Mouse (Mus musculus) adrenal gland (tissue): Measurements from ENCODE around the gene Zfp213.
"Not testable (repeated sequence)": the region's sequence is repeated elsewhere in the genome, so short reads cannot be mapped to it uniquely, and the experiment has no call there.

Experiments used
- intact Hi-C: fragments of 180-260 bp; cut with DNase I; formaldehyde crosslinking; loops from one replicate; pipeline ENCODE4 v1.15.1; 2025
- long read RNA-seq, 2 experiments: library from polyadenylated mRNA; unstranded; transcript quantifications; one replicate each; pipeline ENCODE4 v2.0.0; 2020; ENCODE audit warnings: borderline replicate concordance in 1 of 2; ENCODE audit not compliant: insufficient replicate concordance in 1 of 2

Zfp213 gene
- long read RNA-seq, experiment 1, transcript Zfp213-201 (6 exons, 2,686 nt), result major isoform, 6 of 10 reads
- long read RNA-seq, experiment 1, partial matches to known transcripts, result 2 of 10 reads
- long read RNA-seq, experiment 1, other reads (novel, unspliced or antisense), result 2 of 10 reads
- long read RNA-seq, experiment 2, transcript Zfp213-201 (6 exons, 2,686 nt), result major isoform, 6 of 9 reads
- long read RNA-seq, experiment 2, partial matches to known transcripts, result 1 of 9 reads
- long read RNA-seq, experiment 2, other reads (novel, unspliced or antisense), result 2 of 9 reads

DNA sequence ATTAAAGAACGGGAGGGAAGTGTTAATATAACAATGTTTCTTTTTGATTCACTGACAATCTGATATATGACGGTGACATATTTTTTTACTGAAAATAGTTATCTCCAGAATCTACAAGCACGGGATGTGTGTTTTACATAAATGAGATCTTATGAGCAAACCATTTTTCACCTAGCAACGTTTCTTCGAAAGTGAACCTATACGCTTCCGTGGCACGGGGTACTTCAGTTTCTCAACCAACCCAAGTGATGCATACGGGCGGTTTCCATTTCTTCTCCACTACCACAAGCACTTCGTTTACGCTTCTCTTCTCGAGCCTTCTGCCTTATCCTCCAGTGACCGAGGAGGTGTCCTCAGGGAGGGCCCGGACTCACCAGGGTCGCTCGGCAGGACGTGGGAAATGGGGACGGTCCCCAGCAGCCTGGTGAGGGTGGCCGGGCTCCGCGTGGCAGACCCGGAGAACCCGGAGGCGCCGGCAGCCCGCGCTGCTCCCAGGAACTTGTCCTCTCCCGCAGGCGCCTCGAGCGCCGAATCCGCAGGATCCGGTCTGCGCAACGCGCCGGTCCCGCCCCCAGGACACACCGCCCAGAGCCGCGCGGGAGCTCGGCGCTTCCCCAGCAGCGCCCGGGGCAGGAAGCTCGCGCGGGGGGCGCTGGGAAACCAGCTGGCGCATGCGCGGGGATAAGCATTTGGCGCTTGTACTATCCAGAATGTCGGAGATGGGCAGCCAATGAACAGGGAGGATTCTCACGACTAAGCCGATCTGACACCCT, at the start of gene Zfp213:
Gene Zfp213 (minus strand): TSS at position 644 of the 773 bp plus-strand sequence.
- intact Hi-C loops, result loop anchor here (10.0 kb wide), 1 partner anchor 699 kb away; the partner anchor contains the start of gene Zfp945

DNA sequence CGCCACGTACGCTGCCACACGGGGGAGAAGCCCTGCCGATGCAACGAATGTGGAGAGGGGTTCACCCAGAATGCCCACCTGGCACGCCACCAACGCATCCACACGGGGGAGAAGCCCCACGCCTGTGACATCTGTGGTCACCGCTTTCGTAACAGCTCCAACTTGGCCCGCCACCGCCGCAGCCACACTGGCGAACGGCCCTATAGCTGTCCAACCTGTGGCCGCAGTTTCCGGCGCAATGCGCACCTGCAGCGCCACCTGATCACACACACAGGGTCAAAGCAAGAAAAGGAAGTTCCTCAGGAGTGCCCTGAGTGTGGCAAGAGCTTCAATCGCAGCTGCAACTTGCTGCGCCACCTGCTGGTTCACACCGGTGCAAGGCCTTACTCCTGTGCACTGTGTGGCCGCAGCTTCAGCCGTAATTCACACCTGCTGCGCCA, 46.3 kb upstream of the Zfp213 start:
- intact Hi-C loops, result no loop called here

DNA sequence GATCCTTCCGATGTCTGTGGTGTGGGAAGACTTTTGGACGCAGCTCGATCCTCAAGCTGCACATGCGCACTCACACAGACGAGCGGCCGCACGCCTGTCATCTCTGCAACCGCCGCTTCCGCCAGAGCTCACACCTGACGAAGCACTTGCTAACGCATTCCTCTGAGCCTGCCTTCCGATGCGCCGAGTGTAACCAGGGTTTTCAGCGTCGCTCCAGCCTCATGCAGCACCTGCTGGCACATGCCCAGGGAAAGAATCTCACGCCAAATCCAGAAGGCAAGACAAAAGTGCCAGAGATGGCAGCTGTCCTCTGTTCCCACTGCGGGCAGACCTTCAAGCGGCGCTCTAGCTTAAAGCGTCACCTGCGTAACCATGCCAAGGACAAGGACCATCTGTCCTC, 45.6 kb upstream of the Zfp213 start:
- intact Hi-C loops, result loop anchor here (5.0 kb wide), 1 partner anchor 42 kb away; no protein-coding TSS in a partner anchor

DNA sequence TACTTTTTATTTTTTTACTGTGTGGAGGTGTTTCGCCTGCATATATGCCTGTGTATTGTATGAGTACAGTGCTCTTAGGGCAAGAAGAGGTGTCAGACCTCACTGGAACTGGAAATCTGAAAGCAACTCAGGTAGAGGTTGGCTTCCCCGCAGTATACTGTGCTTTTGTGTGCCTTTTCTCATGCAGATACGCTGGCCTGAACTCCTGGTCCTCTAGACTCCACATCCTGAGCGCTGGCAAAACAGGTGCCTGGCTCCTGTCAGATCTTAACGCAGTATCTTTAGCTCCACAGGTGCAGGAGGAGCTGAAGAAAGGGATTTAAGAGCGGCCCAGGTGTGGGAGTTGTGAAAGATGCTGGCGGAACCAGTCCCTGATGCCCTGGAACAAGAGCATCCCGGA, 41.2 kb upstream of the Zfp213 start:
- intact Hi-C loops, result loop anchor here (5.0 kb wide), 1 partner anchor 38 kb away; no protein-coding TSS in a partner anchor

DNA sequence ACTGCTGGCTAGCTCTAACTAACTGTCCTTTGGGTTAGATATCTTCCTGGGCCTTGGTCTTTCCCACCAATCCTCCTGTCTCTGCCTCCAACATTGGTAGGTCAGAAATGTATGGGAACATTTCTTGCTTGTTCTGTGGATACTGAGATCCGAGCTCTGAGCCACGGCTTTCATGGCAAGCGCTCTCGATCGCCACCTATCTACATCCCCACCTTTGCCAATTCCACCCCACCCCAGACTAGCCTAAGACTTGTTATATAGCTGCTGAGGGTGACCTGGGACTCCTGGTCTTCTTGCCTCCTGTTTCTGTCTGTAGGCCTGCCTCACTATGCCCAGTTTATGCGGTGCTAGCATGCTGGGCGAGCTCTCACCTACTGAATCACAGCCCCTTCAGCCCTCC, 40.4 kb upstream of the Zfp213 start:
- intact Hi-C loops, result no loop called here

DNA sequence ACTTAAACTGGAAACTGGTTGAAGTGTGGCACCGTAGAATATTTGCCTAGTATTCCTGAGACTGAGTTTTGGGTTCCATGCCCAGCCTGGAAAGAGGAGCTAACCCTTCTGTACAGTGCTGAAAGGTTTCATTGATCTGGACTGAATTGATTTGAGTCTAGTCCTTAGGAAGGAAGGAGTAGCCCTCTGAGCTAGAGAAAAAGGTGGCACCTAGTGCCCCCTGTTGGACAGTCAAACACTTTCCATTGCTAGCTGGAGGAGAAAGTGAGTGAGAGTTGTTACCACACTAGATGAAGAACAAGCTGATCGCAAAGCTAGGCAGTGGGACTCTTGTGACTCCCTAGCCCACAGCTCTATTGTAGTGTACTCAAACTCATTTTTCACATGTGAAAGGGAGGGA, 39.5 kb upstream of the Zfp213 start:
- intact Hi-C loops, result no loop called here

DNA sequence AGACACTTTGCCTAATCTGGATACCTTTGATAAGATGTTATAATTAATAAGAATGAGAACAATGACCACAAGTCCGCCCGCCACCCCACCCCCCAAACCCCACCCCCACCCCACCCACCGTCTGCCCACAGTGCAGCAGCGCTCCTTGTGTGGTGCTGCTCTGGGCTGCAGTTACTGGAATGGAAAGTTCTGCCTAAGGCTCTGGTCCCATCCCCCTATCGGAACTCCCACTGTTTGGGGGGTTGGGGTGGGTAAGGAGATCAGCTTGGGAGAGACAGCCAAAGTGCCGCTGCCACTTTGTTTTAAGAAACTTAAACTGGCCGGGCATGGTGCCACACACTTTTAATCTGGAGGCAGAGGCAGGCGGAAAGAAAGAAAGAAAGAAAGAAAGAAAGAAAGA, 39.0 kb upstream of the Zfp213 start:
- intact Hi-C loops, result no loop called here

DNA sequence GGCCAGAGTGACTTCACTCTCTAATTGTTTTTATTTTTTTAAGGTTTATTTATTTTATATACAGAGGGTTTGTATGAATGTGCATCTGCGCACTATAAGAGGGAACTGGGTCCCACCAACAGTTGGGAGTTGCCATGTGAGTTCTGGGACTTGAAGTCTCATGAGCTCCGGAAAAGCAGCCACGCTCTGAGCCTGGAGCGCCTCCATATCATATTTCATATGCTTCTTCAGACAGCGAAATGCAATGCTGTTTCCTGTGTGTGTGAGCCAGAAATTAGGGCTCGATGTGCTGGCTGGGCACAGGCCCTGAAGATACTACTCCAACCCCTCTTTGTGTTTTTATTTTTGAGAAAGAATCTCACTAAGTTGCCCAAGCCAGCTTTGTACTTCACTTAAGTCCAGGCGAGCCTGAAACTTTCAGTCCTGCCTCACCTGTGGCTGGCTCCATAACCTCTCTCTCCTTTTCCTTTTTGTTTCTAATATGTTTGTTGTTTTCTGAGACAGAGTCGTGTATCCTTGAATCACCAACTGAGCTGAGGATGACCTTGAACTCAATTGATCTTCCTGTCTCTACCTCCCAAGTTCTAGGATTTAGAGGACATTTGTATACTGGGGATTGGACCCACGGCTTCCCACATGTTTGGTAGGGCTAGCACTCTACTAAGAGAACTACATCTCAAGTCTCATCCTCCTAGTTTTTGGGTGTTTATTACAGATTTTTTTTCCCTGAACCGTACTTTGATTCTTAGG, 38.0 kb upstream of the Zfp213 start:
- intact Hi-C loops, result no loop called here

DNA sequence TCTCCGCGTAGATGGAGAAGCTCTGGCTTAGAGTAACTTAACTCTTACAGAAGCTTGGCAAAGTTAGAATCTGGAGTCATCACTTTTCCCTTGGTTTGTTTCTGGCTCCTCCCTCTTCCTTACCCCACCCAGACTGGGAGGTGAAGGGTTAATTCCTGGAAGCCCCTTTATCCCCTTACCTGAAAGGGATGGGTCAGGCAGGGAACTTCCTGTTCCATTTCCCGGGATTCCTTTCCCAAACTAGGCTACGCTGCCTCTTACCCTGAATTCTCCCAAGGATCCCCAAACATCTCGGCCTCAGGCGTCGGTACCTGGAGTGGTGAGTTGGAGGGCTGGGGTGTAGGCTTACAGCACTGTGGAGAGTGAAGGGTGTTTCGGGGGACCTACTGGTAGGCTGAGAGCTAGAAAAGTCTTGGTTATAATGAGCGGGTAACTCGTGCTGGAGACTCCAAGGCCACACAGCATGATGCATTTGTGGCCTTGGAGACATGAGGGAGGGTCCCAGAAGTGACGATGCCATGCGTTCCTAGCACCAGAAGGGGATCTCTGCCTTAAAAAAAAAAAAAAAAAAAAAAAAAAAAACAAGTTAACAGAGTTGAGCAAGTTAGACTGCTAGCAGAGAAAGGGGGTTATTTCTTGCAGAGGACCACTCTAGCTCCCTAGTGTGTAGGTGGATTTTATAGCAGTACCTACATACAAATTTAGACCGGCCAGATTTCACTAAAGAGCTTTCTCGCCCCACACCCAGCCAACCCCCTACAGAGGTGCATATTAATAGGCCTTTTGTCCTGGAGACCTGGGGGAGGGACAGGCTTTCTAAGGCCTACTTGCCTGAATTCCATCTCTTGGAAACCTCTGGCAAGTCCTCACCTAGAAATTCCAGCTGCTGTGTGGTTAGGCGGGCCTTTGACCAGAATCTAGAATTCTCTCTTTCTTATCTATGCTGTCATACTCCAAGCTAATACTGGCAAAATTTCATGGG, 36.9 kb upstream of the Zfp213 start, which contains the start of gene Zscan10:
Gene Zscan10 (plus strand): TSS at position 216 of the 982 bp plus-strand sequence.
- intact Hi-C loops, result no loop called here

DNA sequence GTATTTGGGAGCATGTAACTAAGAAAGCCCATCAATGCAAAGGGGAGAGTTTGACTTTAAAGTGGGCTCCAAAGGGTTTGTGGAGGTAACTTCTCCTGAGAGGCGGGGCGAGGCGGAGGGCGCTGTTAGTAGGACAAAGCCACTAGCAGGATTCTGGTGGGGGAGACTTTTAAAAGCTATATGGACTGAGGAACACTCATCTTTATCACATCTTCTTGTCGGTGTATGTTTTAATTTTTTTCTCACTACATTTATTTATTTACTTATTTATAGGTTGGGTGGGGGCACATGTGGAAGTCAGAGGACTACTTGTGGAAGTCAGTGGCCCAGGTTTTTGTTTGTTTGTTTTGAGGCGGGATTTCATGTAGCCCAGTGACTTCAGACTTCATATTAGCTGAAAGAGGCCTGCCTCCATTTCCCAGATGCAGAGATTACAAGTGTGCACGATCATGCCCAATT, 35.6 kb upstream of the Zfp213 start:
- intact Hi-C loops, result no loop called here

DNA sequence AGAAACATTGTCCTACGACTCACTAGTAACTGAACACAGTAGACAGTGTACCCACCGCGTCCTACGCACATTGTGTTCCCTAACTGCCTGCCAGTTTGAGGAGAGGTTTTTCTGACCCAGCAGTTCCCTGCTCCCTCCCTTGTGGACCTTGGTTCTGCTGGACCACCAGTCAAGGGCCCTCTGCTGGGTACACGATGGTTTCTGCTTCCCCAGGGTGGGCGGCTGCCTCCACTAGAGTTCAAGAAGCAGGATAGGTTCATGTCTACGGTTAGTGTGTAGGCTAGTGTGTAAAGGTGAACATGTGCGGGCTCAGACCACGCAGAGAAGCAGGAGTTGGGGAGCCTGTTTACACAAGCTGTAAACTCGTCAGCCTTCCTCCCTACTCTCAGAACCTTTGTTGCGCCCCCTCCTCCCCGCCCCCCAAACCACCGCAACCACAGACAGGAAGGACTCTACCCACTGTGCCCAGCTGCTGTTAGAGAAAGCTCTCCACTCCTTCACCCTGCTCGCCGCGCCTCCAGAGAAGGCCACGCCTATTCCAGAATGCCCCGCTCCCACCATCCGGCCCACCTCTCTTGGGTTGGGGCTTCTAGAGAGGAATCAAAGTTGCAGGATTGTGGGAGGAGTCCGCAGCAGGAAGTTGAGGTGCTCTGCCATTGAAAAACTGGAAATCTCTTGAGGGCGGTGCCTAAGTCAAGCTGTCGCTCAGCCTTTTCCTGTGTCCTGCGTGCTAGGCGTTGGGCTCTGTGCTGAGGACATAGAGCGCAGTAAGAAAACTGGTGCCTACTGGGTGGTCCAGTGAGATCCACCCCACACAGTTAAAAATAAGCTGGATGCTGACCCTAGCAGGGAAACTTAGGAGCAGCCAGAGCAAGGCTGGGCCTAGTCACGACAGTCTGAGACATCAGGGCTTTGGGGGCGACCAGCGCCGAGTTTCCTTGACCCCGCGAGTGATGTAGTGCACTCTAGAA, 34.8 kb upstream of the Zfp213 start, which contains the start of gene Zfp13:
Gene Zfp13 (minus strand): TSS at position 906 of the 971 bp plus-strand sequence.
- intact Hi-C loops, result no loop called here

DNA sequence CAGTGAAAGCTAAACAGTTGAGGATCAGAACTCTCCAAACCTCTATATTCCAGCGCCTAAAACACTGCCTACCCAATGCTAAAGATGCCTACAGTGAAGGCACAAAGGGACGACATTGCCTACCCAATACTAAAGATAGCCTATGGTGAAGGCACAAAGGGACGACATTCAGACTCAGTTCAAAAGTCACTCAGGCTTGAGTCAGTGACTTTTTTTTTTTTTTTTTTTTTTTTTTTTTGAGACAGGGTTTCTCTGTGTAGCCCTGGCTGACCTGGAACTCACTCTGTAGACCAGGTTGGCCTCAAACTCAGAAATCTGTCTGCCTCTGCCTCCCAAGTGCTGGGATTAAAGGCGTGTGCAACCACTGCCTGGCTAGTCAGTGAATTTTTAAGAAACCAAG, 31.1 kb upstream of the Zfp213 start:
- intact Hi-C loops, result not testable (repeated sequence)

DNA sequence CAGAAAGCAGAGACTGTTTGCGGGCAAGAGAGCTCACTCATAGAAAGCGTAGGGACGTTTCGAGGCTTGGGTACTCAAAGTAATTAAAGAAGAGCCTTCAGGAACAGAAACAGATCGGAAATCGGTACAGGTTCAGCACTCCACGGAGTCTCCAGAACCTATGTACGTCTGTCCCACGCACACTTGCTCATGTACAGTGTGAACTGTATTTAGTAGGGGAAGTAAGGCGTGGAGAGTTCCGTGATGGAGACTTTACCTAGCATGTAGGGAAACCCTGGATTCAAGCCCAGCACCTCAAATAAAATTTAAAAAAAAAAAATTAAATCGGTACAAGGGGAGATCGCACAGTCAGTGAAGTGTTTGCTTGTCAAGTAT, 28.9 kb upstream of the Zfp213 start:
- intact Hi-C loops, result no loop called here

DNA sequence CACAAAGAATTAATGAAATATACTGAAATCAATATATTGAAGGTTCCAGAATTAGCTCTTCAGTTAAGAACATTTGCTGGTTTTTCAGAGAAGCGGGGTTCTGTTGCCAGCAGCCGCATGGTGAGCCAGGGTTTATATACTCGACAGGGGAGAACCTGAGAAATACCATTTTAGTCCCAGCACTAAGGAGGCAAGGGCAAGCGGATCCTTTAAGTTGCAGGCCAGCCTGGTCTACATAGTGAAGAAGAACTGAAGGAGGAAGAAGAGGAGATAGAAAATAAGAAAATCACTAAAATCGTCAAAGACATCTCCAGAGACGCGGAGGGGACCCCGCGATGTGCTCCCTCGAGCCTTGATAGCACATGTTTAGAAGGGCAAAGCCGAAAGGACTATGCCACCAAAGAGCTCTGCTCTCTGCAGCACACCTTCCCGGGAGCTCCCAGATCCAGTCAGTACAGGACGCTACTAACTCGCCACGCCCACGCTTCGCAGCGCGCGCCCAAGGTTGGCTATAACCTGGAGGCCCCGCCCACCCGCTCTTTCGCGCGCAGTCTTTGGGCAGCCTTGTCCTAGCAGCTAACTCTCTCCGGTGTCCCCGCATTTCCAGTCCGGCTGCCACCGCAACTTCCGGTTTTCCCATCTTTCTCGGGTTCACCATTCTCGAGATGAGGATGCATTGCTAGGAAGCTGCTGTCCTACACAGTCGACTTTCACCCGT, 28.3 kb upstream of the Zfp213 start:
- intact Hi-C loops, result no loop called here

DNA sequence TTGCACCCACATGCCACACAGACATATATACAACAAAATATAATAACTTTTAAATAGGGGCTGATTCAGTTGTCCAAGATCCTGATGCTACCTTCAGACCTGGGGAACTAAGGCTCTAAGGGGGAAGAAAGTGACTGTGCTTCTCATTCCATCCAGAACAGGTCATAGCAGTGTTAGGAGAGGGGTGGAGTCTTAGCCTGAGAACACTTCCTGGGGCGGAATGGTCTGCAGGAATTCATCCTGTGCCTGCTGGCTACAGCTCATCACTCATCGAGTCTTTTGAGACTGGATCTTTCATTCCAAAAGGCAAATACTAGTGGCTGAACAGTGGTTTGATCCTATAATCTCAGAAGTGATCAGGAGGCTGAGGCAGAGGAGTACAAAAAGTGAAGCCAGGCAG, 23.2 kb upstream of the Zfp213 start:
- intact Hi-C loops, result no loop called here

DNA sequence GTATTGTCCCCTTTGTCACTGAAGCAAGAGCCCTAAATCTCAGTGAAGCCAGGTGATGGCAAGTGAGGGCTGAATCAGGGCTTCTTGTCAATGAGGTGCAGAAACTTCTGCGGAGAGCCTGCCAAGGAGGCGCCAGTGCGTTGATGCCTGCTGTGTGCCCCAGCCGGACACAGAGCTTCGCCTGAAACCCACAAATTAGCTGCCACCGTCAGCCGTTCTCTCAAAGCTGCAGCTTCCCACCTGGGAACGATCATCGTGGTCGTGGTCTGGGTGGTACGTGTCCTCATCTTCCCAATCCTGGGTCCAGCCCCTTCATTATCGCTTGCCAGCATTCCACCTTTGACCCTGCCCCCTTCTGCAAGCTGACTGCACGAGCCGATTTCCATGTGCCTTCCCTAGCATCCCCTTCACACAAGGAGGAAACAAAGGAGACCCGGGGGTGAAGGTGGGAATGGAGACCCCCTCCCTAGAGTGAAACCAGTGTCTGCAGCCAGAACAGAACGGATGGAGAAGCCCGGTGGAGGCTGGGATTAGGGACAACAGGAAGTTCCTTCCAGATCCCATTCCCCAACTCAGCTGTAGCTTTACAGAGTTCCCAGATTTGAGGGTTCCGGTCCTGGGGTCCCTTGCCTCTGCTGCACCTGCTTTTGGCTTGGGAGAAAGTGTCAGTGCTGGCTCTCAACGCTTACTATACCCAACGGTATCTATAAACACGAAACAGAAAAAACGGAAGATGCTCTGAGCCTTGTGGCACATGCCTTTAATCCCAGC, 21.9 kb upstream of the Zfp213 start:
- intact Hi-C loops, result no loop called here

DNA sequence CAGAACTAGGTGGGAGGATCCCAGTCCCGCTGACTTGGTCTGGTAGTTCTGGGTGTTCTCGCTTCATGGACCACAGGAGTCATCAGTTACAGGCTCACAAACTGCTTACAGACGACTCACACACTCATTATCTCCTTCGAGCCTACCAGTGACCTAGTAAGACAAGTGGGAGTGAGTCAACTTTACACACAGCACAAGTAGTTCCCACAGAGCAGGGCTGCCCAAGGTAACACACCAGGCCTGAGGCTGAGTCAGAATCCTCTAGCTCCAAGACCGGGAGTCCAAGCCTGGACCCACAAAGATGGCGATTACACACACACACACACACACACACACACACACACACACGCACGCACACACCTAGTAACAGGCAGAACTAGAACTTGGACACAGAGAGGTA, 20.7 kb upstream of the Zfp213 start:
- intact Hi-C loops, result no loop called here
